Mouse (Mus musculus) liver (tissue): ENCODE measurements around the gene Riok2.

Experiments used
- DNase-seq: peaks from one replicate; pipeline ENCODE4 v3.0.0-alpha.2; 2020; ENCODE audit warnings: mixed read lengths

The Riok2 gene

DNA sequence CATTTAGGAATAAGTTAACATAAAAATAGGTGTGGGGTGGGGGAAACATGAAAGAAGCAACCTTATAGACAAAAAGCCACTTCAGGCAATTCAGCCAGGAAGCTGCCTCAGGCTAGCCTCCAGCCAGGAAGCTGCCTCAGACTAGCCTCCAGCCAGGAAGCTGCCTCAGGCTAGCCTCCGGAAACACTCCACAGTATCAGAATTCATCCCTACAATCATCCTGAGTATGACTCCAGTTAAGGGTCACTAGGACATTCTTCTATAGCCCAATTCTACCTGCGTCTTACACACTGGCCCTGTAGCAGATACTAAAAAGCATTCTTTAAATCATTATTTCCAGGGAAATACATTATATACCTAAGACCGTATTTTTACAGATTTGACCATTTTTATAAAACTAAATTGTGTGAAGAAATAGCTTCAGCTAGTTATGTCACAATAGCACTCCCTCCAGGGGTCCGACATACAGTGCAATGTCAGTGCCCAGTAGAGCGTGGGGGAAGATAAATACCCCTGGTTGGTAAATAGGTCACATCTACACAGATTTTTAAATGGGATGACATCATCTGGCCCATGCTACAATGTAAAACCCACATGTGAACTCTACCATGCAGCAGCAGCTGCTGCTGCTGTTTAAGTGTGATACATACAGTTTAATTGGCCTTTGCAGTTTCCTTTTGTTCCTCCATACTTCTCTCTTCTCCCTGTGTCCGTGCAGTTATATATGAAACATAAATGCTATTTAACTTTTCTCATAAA lies 34.8 kb downstream of the Riok2 start:
- DNase-seq, result no peak

DNA sequence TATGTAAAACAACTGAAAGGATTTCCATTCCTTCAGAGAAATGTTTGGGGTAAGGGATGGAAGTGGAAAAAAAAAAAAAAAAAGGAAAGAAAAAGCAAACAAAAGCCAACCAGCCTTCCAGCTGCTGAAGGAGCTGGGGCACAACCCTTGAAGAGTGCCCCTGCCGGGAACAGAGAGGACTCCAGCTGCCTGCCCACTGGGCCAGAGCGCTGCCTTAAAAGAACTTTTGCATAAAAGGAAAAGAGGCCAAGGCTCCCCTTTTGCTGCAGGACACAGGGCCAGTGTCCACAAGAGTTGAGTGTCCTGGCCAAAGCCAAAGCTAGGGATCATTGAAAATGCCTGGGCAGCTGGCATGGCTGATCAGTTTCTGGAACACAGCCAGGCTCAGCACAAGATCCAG lies 35.5 kb downstream of the Riok2 start:
- DNase-seq, result no peak

DNA sequence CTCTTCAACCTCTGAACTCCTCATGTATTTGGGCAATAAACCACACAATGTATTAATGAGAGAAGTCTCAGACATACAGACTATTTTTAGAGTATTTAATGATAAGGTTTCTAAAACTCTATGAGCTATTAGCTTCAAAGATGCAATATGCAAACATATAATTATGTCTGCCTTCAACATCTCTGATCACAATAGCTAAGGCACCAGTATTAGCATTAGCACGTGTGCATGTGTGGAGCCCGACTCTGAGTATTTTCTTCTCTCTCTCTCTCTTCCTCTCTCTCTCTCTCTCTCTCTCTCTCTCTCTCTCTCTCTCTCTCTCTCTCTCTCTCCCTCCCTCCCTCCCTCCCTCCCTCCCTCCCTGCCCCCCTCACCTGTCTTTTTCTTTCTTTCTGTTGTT lies 37.3 kb downstream of the Riok2 start:
- no peak for DNase-seq

DNA sequence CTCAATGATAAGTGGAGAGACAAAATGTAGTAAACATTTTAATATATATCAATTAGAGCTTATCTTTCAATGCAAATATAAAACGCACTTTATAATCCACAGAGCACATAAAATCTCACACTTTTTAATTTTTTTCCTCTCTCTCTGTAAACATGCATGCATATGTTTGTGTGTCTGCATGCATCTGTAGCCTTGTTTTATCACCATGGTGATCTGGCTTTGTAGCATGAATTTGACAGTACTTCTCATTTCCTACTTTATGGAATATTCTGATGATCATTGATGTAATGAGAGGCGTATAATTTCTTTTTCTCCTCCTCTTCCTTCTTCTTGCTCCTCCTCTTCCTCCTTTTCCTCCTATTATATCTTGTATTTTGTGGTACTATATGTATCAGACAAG lies 38.1 kb downstream of the Riok2 start:
- no peak for DNase-seq

DNA sequence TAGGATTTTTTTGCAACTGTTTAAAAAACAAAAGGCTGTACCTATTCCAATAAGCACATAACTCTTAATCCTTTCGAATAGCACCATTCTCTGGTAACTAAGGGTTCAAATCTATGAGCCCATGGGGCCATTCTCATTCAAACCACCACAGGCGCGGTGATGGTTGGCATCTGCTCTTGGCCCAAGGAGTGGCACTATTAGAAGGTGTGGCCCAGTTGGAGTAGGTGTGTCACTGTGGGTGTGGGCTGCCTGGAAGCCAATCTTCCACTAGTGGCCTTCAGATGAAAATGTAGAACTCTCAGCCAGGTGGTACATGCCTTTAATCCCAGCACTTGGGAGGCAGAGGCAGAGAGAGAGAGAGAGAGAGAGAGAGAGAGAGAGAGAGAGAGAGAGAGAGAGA lies 40.1 kb downstream of the Riok2 start:
- no peak for DNase-seq

DNA sequence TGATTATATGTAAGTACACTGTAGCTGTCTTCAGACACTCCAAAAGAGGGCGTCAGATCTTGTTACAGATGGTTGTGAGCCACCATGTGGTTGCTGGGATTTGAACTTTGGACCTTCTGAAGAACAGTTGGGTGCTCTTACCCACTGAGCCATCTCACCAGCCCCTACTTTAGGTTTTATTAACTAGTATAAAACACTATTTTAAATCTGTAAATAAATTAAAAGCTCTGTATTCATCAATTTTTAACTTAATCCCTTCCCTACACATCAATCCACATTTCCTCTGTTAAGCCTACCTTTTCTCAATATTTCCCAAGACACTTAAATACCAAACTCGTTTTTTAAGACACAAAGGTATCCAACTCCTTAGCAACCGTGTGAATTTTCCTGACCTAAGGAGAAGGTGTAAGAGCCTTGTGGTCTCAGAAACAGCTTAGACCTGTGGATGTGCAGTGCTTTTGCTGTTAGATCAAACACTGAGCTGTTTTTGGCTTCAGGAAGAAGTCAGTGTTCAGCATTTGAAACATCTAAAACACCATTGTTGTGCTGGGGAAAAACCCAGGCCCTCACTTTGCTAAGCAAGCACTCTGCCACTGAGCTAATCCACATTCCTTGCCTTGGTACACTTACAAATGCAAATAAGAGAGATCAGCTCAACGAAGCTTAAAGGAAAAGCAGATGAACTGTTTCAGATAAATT lies 50.6 kb downstream of the Riok2 start:
- no peak for DNase-seq

DNA sequence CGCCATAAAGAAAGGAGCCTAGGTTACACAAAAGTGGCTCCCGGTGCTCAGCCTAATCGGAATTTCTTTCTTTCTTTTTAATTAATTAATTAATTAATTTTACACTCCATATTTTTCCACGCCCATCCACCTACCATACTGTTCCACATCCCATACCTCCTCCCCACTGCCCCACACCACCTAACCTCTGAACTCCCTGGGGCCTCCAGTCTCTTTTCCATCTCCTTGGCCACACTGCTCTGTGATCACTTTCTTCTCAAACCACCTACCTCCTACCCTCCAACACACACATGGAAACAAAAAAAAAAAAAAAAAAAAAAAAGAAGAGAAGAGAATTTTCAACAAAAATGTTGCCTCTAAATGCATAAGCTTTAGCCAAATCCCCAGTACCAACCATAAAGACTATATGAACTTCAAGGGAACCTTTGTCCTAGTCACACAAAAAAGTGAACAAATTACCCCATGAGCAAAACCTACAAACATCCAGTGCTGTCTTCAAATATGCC lies 51.3 kb downstream of the Riok2 start:
- DNase-seq, result no peak

DNA sequence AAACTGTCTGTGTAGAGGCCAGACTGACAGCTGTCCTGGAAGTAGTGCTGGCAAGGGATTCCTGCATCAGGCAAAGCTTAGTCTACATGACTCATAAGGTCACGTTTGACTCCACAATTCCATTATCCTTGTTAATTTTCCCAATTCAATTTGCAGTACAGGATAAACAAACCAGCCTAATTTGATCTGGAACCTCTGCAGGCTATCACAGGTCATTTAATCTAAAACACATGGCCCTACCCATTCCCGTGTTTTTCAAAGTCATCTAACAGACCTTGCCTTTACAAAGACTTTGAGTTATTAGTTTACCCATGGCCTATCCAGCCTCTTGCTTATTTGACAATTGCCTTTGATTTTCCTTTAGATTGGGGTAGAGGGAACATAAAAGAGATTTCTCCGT lies 51.8 kb downstream of the Riok2 start:
- DNase-seq, result no peak

DNA sequence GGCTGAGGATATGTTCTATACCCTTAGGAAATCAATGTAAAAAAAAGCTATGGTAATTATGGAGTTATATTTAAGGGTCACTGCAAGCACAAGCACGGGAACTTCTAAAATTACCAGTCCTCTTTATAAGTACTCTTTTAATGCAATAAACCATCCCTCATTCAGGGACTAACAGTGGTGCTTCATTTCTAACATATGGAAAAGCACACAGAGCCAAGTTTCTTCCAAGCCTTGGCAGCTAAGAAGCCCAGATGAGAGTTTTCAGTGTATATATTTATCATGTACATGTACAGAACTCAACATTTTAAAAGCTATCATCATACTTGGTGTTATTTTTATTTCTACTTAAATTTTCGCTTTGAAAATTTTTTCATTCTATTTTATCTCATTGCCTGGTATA lies 54.8 kb downstream of the Riok2 start:
- no peak for DNase-seq

DNA sequence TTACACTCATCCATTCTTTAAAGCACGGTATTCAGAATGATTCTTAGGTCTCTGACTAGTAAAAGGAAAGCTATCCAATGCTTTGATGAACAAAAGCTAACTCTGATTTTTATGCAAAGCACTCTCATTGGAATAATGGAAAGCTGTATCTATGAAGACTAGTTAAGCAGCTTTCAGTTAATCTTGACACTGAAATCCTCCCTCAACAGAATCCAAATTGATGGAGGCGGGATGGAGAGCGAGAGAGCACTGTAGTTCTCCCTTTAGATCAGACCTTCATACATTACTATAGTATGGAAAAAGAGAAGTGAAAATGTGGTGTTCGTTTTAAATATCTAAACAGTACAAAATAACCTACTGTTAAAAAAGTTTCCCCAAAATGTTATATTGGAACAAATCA lies 59.6 kb downstream of the Riok2 start:
- DNase-seq, result no peak

DNA sequence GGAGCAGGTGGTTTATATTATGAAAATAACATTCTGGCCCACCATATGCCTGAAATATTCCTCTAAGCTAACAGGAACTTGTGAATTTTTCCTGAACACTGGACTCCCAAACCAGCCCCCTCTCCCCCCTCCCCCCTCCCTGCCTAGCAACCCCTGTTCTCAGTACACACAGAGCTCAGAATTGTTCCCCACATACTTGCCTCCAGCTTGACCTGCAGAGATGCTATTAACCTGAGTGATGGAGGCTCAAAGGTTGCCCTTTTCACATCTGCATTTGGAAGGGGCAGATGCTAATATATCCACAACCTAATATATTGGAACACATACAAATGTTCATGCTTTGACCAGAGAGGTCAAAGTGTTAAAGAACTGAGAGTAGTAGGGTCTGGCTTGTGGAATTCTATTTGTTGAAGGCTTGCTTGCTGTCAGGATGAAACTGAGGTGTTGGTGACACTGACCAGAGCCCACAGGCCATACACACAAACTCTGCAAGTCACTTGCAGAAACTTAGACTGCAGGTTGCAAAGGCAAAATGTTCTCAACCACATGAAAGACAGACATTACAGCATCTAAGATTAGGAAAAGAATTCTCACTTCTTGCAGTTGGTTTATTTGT lies 64.6 kb downstream of the Riok2 start:
- no peak for DNase-seq

DNA sequence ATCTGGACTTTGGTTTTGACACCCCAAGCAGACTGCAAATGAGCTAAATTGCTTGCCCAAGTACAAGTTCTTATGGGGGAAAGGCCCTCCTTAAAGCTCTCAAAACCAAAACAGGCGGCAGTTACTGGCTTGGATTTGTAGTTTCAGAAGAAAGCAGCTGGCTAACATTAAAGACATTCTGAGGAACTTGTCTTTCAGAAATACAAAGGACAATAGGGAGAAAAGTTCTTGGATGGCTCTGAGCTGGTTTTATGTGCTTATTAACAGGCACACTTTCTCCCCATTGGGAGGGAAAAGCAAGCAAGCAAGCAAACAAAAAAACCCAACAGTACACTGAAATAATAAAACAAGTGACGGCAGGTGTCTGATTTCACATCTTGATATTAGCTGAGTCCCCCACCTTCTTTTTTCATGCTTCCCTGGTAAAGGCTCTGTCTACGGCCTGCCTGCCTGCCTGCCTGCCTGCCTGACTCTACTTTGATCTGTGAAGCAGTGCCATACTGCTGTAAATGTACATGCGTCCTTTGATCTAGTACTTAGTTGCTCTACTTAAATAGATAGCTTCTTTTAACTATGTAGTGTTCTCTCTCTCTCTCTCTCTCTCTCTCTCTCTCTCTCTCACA lies 67.9 kb downstream of the Riok2 start:
- DNase-seq, result no peak

DNA sequence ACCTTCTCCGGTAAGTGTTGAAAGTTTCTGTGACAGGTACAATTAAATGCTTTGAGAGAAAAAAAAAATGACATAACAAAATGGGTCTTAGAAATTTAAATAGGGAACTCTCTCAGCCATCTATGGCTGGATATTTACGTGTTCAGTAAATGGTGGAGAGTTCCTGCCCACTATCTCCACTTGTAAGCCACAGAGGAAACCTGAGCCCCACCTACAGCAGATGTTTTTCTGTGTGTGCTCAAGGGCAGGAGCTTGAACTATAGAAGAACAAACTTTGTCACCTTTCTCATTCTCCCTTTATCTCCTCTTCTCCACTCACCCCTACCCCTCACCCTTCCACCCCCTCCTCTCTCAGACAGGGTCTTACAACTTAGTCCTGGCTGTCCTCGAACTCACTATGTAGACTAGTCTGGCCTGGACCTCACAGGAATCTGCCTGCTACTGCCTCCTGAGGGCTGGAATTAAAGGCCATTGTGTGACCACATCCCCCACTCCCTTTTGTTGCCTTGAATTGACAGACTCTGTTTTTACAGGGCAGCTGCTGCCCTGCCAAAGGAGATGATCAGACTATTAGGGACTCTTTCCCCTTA lies 70.3 kb downstream of the Riok2 start:
- DNase-seq, result no peak
